Mouse (Mus musculus): ENCODE results near the gene Isy1. TPM values are rescaled to one million over a fixed set of nuclear protein-coding genes. Genes with fewer than 3 reads are reported as not detected.
A peak's percentile ranks its signal among the peaks of the same experiment; 100 is the strongest.

The Isy1 gene
- polyA plus RNA-seq, 1 experiment from 2014 or later: 19.8 TPM

DNA sequence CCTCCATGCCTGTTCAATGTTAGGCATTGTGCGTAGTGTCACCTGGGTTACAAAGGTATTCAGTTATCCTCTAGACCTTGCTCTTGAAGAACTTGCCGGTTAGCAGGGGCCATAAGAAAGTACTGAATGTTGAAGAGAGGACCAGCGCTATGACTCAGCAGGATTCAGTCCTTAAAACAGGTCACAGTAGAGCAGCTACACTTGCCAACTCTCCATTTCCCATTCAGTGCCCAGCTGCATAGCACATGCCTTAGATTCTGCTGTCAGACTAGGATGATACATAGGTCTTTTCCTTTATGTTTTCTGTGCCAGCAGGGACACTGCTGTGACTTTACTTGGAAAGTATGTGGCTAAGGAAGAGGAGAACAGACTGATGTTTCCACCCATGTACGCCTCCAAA, 14.8 kb upstream of the Isy1 start:
- DNase-seq: no peak
- H3K27ac ChIP-seq (ENCODE audit: low read depth): no peak overlapping the region
- 72% methylated on average over 4 of the region's 4 CpGs for WGBS (ENCODE audit: insufficient replicate concordance)
- H3K9me3 ChIP-seq (ENCODE audit: low read length): no peaks in the 10 kb centered on the region
- peaks cover 3% of the 10 kb centered on the region; the same call in 1 of the 2 replicates for H3K36me3 ChIP-seq (replicated peaks; ENCODE audit: insufficient read depth, low read length)
- no peak overlapping the region for H3K4me2 ChIP-seq (ENCODE audit: low read depth, low read length)
- no peak overlapping the region for H3K9ac ChIP-seq (replicated peaks)
- TF ChIP-seq EP300 (IDR thresholded peaks at IDR 0.05; ENCODE audit: low read depth): no peak
- no peak for TF ChIP-seq CTCF (IDR thresholded peaks at IDR 0.05; ENCODE audit: low read depth)
- H3K4me3 ChIP-seq (ENCODE audit: low read depth, low read length): no peak overlapping the region
- H3K4me1 ChIP-seq (ENCODE audit: insufficient read depth): peaks cover 12% of the 10 kb centered on the region
- H3K27me3 ChIP-seq (ENCODE audit: insufficient read depth, low read length): no peaks in the 10 kb centered on the region
- no peak for ATAC-seq

DNA sequence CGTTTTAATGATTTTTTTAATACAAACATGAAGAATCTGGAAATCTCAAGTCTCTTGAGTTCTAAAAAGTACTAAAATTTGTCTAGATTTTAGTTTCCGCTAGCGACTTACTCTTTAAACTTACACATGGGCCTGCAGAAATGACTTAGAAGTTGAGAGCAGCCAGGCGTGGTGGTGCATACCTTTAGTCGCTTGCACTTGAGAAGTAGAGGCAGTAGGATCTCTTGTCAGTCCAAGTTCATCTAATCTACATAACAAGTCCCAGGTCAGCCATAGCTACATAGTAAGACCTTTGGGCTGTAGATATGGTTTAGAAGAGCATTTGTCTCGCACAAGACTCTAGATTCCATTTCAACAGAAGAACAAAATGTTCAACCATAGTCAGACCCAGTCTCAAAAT, 13.3 kb upstream of the Isy1 start:
- H3K9me3 ChIP-seq (ENCODE audit: low read length): no peaks in the 10 kb centered on the region
- no peak overlapping the region for H3K27ac ChIP-seq (ENCODE audit: low read depth)
- peaks cover 18% of the 10 kb centered on the region for H3K36me3 ChIP-seq (replicated peaks; ENCODE audit: insufficient read depth, low read length)
- peaks cover 25% of the 10 kb centered on the region for H3K4me1 ChIP-seq (ENCODE audit: insufficient read depth)
- no peak for ATAC-seq
- 79% methylated on average over 6 of the region's 6 CpGs for WGBS (ENCODE audit: insufficient replicate concordance)
- no peaks in the 10 kb centered on the region for H3K27me3 ChIP-seq (ENCODE audit: insufficient read depth, low read length)
- no peak for DNase-seq
- TF ChIP-seq CTCF (IDR thresholded peaks at IDR 0.05; ENCODE audit: low read depth) (no peak), EP300 (IDR thresholded peaks at IDR 0.05; ENCODE audit: low read depth) (no peak)
- H3K4me2 ChIP-seq (ENCODE audit: low read depth, low read length): peak overlapping the region; percentile 94; the same call in 1 of the 2 replicates
- H3K9ac ChIP-seq (replicated peaks): no peak overlapping the region
- no peak overlapping the region for H3K4me3 ChIP-seq (ENCODE audit: low read depth, low read length)

DNA sequence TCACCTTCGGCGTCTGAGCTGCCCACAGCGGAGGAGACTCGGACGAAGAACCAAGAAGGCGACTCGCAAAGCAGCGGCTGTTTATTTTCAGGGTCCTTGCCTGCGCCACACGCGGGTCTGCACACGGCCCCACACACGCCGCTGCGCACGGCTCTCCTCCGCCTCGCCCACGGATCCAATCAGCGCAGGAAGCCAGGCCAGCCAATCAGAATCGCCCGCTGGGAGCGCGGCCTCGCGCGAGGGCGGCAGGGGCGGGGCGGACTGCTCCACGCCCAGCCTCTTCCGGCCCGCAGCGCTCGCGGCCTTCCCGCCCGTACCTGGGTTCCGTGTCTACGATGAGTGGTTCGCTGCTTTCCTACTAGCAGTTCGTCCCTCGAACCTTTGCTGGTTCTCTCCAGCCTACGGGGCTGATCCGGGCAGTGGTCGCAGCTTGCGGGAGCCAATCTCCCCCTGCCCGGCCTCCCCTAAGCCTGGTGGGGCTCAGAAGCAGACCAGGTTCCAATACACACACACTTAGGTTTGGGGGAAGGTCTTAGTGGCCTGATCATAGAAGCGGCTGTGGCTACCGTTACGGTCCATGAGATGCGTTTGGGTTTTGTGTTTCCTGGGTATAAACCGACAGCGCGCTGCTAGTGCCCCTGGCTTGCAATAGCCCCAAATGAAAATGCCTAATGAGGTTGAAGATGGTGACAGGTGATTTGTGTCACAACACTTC, 12.5 kb upstream of the Isy1 start, which contains the start of gene Cnbp:
Gene Cnbp, minus strand, starts transcription at position 207 of the 715 bp plus-strand sequence.
- H3K4me1 ChIP-seq (ENCODE audit: insufficient read depth): peaks cover 28% of the 10 kb centered on the region
- no peaks in the 10 kb centered on the region for H3K27me3 ChIP-seq (ENCODE audit: insufficient read depth, low read length)
- no peak for TF ChIP-seq CTCF (IDR thresholded peaks at IDR 0.05; ENCODE audit: low read depth)
- no peak for TF ChIP-seq EP300 (IDR thresholded peaks at IDR 0.05; ENCODE audit: low read depth)

DNA sequence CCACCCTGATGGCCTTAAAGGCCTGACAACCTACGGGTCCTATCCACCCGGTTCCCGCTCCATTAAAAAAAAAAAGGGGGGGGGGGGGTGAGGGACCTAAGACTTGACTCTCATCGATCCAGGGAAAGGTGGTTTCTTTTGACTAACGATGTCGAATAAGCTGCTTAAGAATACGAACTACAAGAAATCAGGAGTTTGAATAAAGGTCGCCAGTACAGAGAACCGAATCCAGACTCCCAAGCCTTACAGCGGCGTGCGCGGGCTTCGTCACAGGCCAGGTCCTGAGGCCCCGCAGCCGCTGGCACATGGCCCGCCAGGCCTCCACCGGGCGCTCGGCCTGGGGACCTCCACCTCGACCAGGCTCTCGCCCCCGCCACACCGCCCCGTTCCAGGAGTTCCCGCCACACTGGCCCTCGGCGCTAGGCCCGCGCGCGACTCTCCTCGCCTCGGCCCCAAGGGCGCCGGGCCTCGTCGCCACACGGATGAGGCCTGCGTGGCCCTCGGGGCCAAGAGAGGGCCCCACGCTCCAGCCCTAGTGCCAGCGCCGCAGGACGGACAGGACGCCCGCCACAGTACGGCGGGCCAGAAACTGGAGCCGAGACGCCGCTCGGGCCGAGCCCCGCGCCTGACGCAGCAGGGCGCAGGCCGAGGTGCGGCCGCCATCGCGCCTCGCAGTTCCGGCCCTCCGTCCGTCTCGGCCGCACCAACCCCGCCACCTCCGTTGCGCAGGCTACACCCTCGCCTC, 11.7 kb upstream of the Isy1 start:
- H3K4me1 ChIP-seq (ENCODE audit: insufficient read depth): peaks cover 28% of the 10 kb centered on the region
- no peak for TF ChIP-seq EP300 (IDR thresholded peaks at IDR 0.05; ENCODE audit: low read depth)
- peak; percentile 68 for DNase-seq
- peak overlapping the region; percentile 99 for H3K27ac ChIP-seq (ENCODE audit: low read depth)
- peaks cover 30% of the 10 kb centered on the region for H3K36me3 ChIP-seq (replicated peaks; ENCODE audit: insufficient read depth, low read length)
- peak overlapping the region; percentile 100 for H3K9ac ChIP-seq (replicated peaks)
- no peaks in the 10 kb centered on the region for H3K9me3 ChIP-seq (ENCODE audit: low read length)
- no peaks in the 10 kb centered on the region for H3K27me3 ChIP-seq (ENCODE audit: insufficient read depth, low read length)
- peak overlapping the region; percentile 99 for H3K4me3 ChIP-seq (ENCODE audit: low read depth, low read length)
- 2% methylated on average over 61 of the region's 73 CpGs for whole genome bisulfite sequencing (ENCODE audit: insufficient replicate concordance)
- ATAC-seq: peak; percentile 59
- peak overlapping the region; percentile 94 for H3K4me2 ChIP-seq (ENCODE audit: low read depth, low read length)

More for the DNA sequence above, 12.5 kb upstream of the Isy1 start, which contains the start of gene Cnbp:
- Histone ChIP-seq H3K4me3 (ENCODE audit: low read depth, low read length) (peak within 1 kb of the TSS; percentile 99), H3K9me3 (ENCODE audit: low read length) (no peaks in the 10 kb centered on the region), H3K27ac (ENCODE audit: low read depth) (peak within 1 kb of the TSS; percentile 99), H3K4me2 (ENCODE audit: low read depth, low read length) (peak within 1 kb of the TSS; percentile 94), H3K9ac (replicated peaks) (peak within 1 kb of the TSS; percentile 100), H3K36me3 (replicated peaks; ENCODE audit: insufficient read depth, low read length) (peaks cover 23% of the 10 kb centered on the region)
- ATAC-seq (peak; percentile 98), DNase-seq (peak; percentile 99)
- under 1% methylated on average over 54 of the region's 55 CpGs for WGBS (ENCODE audit: insufficient replicate concordance)

DNA sequence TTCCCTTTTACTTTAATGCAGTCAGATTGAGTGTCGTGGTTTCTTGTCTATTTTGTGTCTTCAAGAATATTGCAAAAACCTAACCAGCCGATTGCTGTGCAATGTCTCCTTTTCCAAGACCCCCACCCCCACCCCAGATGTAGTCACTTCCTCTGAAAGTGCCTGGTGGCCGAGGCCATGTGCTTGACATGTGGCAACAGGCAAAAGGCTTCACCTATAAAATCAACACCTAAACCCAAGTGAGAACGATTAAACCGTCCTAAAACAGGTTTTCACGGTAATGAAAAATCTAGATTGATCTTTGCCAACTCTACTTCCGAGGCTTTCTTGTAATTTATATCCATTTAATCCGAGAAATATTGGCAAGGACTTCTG, 11.2 kb upstream of the Isy1 start:
- Histone ChIP-seq H3K4me2 (ENCODE audit: low read depth, low read length) (peak overlapping the region; percentile 94), H3K27me3 (ENCODE audit: insufficient read depth, low read length) (no peaks in the 10 kb centered on the region), H3K27ac (ENCODE audit: low read depth) (peak overlapping the region; percentile 99), H3K9ac (replicated peaks) (peak overlapping the region; percentile 100), H3K36me3 (replicated peaks; ENCODE audit: insufficient read depth, low read length) (peaks cover 36% of the 10 kb centered on the region), H3K9me3 (ENCODE audit: low read length) (no peaks in the 10 kb centered on the region), H3K4me1 (ENCODE audit: insufficient read depth) (peaks cover 28% of the 10 kb centered on the region), H3K4me3 (ENCODE audit: low read depth, low read length) (peak overlapping the region; percentile 99)
- ATAC-seq: no peak
- TF ChIP-seq CTCF (IDR thresholded peaks at IDR 0.05; ENCODE audit: low read depth): no peak
- peak; percentile 32; the same call in 1 of the 2 replicates for TF ChIP-seq EP300 (IDR thresholded peaks at IDR 0.05; ENCODE audit: low read depth)
- 0% methylated on average over 8 of the region's 8 CpGs for WGBS (ENCODE audit: insufficient replicate concordance)
- peak; percentile 67 for DNase-seq

DNA sequence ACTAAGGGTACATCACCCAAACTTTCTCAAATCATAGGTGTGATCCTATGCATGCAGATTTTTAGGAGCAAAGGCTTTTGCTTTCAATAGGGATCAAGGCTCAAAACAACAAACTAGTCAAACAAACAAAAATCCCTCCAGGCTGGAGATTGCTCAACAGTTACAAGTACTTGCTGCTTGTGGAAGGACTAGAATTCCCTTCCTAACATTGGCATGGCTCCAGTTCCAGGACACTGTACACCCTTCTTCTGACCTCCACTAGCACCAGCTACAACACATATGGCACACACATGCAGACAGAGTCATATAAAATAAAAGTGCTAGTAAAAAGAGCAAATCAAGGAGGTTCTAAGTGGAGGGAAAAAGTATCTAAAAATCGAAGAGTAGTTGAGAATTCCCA, 8.2 kb upstream of the Isy1 start:
- Histone ChIP-seq H3K27me3 (ENCODE audit: insufficient read depth, low read length) (no peaks in the 10 kb centered on the region), H3K9ac (replicated peaks) (peak overlapping the region; percentile 47), H3K4me1 (ENCODE audit: insufficient read depth) (peaks cover 28% of the 10 kb centered on the region), H3K27ac (ENCODE audit: low read depth) (0 out of 2 replicates have a peak overlapping the region, but pooled peaks have one; percentile 12), H3K4me3 (ENCODE audit: low read depth, low read length) (0 out of 2 replicates have a peak overlapping the region, but pooled peaks have one; percentile 6), H3K36me3 (replicated peaks; ENCODE audit: insufficient read depth, low read length) (peaks cover 64% of the 10 kb centered on the region), H3K4me2 (ENCODE audit: low read depth, low read length) (peak overlapping the region; percentile 94), H3K9me3 (ENCODE audit: low read length) (no peaks in the 10 kb centered on the region)
- no peak for DNase-seq
- TF ChIP-seq EP300 (IDR thresholded peaks at IDR 0.05; ENCODE audit: low read depth) (no peak), CTCF (IDR thresholded peaks at IDR 0.05; ENCODE audit: low read depth) (no peak)
- WGBS (ENCODE audit: insufficient replicate concordance): 60% methylated on average over 1 of the region's 1 CpGs
- ATAC-seq: no peak

Data from liver, postnatal 0 days (tissue).